Mouse (Mus musculus) monocyte, adult 5-6 weeks (primary cell): ENCODE measurements around the gene Ccr7. TPM values are rescaled to one million over a fixed set of nuclear protein-coding genes. Genes with fewer than 3 reads are reported as not detected.

Experiments used
- ATAC-seq: fragments of 153-309, 156-312 bp; replicated peaks from 2 replicates; pipeline ENCODE4 v1.8.0; 2017; ENCODE audit warnings: mild to moderate bottlenecking; ENCODE audit not compliant: low TSS enrichment, insufficient number of reproducible peaks, severe bottlenecking, poor library complexity, low FRiP score
- total RNA-seq: library from RNA; stranded (forward); fragments of 200-1000, 200-491, 200-594 nt; gene quantifications from 3 replicates; pipeline ENCODE4 v1.2.3, GENCODE M21; 2017

Ccr7 gene
- total RNA-seq, 1 experiment from 2014 or later = 31.2 TPM

DNA sequence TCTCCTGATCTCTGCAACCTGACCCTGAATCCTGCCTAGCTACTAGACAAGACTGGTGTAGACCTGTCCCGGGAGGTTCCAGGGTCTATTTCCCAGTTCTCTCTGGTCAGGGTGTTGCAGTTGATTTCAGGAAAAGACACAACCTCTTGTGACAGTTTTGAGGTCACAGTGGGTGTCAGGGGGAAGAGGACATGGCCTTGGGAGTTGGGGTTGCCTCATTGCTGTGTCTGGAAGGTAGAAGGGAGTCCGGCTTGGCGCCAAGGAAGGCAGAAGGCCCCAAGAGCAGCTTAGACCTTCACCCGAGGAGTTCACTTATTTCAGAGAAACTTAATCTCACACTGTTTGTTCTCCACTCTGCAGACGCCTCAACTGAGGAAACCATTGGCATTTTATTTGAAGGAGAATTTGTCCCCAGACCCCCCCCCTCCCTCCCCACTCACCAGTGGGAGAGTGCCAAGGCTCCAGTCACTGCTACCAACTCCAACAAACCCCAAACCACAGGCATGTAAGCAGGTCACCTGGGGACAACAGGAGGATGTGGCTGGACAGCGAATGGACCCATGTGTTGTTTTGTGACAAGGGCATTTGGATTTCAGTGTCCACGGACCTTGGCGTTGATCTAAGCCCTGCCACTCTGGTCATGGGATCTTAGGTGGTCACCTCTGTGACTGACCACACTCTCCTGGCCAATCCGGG is 52.2 kb downstream of the Ccr7 start:
- no peak for ATAC-seq

DNA sequence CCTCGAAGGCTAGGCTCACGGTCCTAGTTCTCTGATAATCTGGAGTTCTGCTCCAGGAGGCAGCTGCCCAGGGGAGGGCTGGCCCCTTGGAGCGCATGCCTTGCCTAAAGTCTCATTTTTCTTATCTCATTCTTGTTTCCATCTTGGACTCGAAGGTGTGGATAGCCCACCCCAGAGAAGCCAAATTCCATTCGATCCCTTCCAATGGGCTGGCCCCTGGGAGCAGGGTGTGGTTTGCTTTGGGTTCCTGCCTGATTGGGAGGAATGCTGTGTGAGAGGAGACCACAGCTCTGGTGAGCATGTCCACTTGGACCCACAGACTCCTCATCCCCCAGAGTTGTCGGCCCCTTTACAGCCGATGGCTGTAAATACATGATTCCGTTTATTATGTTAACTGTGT is 53.2 kb downstream of the Ccr7 start:
- no peak for ATAC-seq

DNA sequence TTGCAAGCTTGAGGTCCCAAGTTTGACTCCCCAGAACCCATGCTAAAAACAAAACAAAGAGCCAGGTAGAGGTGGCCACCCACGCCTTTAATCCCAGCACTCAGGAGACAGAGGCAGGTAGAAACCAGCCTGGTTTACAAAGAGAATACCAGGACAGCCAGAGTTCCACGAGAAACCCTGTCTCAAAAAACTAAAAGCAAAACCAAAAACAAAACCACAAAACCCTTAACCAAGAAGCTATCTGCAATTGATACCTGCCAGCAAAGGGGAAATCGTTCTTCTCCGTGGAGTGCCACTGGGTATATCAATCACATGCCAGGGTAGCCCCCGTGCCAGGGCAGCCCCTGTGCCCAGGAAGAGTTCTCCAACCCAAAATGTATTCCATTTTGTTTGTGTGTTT is 54.7 kb downstream of the Ccr7 start:
- no peak for ATAC-seq

DNA sequence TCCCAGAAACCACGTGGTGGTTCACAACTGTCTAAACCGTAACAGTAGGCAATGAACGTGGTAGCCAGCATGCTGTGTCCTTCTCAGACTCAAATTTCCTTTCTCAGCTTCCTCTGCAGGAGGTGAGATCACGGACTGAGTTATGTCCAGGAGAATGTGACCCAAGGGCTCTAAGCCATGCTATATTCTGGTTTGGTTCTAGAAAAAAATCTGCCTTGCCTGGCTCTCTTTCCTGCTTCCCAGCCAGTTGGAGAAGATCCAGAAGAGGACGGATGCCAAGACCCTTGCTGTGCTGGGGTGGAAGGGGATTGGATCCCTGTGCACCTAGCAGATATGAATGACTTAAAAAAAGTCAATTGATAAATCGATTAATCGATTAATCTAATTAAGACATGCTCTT is 55.4 kb downstream of the Ccr7 start:
- no peak for ATAC-seq

DNA sequence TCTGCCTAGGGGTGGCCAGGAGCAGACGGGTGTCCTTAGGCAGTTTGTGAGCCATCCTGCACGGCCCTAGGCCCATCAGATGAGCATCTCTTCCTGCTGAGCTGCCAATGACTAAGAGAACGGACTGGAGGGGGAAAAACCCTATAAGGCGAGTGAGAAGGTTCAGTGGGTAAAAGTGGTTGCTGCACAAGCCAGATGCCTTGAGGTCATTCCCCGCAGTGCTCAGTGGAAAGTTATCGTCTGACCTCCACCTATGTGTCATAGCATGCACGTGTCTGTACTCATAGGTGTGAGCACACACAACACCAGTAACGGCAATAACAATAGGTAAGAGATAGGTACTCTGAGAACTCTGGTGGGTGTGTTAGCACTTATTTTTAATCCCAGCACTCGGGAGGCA is 56.0 kb downstream of the Ccr7 start:
- ATAC-seq = no peak

DNA sequence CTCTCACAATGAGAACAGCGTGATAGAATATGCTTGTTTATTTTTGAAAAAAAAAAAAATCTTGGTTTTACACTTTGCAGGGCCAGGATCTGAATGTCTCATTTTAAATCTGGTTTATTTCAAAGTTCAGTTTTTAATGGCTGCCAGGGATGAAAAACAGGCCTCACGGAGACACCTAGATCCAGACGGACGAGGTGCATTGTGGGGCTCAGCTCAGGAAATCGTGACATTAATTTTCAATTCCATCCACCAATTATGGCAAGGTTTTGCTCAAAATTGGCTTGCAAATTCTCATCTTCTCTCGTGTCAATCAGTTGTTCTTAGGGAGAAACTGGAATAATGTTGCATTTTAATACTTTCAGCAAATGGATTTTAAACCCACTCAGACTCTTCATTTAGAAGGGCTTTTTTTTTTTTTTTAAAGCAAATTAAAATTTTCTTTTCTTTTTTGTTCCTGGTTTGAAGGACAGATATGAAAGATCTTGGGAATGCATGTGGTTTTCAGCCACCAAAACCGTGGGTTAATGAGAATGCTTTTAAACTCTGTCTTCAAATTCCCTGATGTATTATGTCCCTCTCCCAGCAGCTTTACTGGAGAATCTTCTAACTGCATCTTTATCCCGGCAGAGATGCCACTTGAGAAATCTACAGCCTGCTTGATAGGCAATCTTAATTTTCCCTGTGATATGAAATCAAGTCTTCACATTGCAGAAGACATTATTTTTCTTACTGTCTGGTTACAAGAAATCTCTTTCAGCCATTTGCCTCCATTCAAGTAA is 57.7 kb downstream of the Ccr7 start:
- no peak for ATAC-seq

DNA sequence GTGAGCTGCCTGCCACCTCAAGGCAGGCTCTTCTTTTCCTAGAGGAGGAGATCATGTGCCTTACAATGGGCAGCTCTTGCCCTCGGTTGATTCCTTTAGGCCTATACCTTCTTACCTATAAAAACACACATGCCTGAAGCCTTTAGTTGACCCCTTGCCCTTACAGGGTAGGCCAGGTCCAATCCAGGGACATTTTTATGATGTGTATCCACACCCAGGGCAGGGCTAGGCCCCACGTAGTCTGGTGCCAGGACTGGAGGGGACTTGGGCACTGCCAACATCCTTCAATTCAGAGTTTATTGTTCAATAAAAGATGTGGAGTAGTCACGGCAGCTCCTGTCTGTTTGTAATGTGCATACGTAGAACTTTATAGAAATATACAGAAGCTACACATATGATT is 58.5 kb downstream of the Ccr7 start:
- ATAC-seq = no peak

DNA sequence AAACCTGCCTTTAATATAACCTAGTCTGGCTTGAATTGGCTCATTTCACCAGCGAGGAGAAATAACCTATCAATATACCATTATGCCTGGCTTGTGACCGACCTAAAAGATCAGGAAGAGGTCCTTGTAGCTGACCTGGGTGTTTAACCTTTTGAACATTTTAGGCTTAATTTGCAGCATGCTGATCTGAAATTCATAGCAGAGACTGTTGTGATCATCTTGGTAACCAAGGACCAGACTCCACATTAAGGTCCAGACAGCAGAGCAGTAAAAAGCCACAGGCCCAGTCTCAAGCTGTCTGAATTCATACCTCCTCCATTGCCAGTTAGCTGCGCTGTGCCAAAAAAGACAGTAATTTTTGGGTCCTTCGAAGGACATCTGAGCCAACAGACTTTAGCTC is 59.1 kb downstream of the Ccr7 start:
- no peak for ATAC-seq

DNA sequence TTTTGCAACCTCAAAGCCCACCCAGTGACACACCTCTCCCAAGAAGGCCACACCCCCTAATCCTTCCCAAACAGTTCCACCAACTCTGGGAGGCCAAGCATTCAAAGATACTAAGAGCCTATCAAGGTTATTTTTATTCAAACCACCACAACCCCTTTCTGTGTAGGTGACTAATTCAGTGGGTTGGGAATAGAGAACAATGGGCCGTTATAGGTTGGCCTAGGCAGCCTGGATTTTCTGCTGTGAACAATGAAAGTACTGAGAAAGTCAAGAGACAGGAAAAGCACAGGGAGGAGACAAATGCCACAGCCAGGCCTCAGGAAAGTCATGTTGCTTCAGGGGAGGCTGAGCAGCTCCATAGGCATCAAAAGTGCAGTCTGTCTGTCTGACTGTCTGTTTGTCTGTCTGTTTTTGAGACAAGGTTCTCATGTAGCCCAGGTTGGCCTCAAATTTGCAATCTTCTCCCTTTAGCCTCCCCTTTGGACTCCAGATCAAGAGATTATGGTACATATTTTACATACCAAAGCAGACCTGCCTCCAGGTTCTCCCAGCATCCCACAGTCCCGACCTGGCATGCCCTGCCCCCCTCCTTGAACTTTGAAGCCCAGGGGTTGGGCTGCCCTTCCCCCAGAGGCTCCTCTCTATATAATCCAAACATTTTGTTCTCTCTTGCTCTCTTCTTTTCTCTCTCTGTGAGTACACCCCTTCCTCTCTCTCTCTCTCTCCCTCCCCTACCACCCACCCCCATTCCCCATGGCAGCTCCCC is 59.8 kb downstream of the Ccr7 start:
- no peak for ATAC-seq

Other genes starting within 250 kb of the Ccr7 start
- gene Cdc6, start 247.3 kb downstream of the Ccr7 start, total RNA-seq = 0.67 to 1.7 TPM (median 0.75 TPM) in 3 replicates
- 61.0 to 76.9 TPM (median 62.9 TPM) in 3 replicates for gene Rara, start 227.3 kb downstream of the Ccr7 start, total RNA-seq
- gene Gjd3, start 172.1 kb downstream of the Ccr7 start, total RNA-seq = not detected in 3 replicates
- 14.1 to 26.1 TPM (median 15.5 TPM) in 3 replicates for gene Top2a, start 130.9 kb downstream of the Ccr7 start, total RNA-seq
- gene Igfbp4, start 113.8 kb downstream of the Ccr7 start, total RNA-seq = 0.43 to 5.5 TPM (median 1.2 TPM) in 3 replicates
- 4.1 to 6.4 TPM (median 4.2 TPM) in 3 replicates for gene Tns4, start 65.8 kb downstream of the Ccr7 start, total RNA-seq
- 270 to 349 TPM (median 329 TPM) in 3 replicates for gene Smarce1, start 75.9 kb upstream of the Ccr7 start, total RNA-seq
- gene Krt222, start 89.0 kb upstream of the Ccr7 start, total RNA-seq = 0.64 to 3.8 TPM (median 1.7 TPM) in 3 replicates
- gene Krt24, start 130.2 kb upstream of the Ccr7 start, total RNA-seq = not detected in 3 replicates
- not detected in 3 replicates for gene Krt25, start 167.9 kb upstream of the Ccr7 start, total RNA-seq
- not detected in 3 replicates for gene Krt26, start 182.9 kb upstream of the Ccr7 start, total RNA-seq
- not detected in 3 replicates for gene Krt27, start 196.0 kb upstream of the Ccr7 start, total RNA-seq
- gene Krt28, start 219.8 kb upstream of the Ccr7 start, total RNA-seq = not detected in 3 replicates
- 0.29 to 3.1 TPM (median 1.6 TPM) in 3 replicates for gene Krt10, start 234.3 kb upstream of the Ccr7 start, total RNA-seq